Mouse (Mus musculus): Measurements from ENCODE around the gene 1700020D05Rik. TPM values are rescaled to one million over a fixed set of nuclear protein-coding genes. Genes with fewer than 3 reads are reported as not detected.
"Not testable (repeated sequence)": the region's sequence is repeated elsewhere in the genome, so short reads cannot be mapped to it uniquely, and the experiment has no call there.

The 1700020D05Rik gene
- total RNA-seq, 1 experiment from 2014 or later: 2.8 TPM

GRCm38 (mm10) chr19:5510031-5511026 lies 6.7 kb upstream of the 1700020D05Rik start, which contains the start of gene Snx32:
Snx32 (minus strand) TSS chr19:5510538.
- peak; percentile 95 for ATAC-seq (replicated peaks in 1 of 2; ENCODE audit: insufficient read depth in 1 of 2, low FRiP score in 2 of 2, low TSS enrichment in 1 of 2, low read depth in 1 of 2, poor library complexity in 2 of 2, severe bottlenecking in 2 of 2)

- no peak for ATAC-seq (replicated peaks in 1 of 2; ENCODE audit: insufficient read depth in 1 of 2, low FRiP score in 2 of 2, low TSS enrichment in 1 of 2, low read depth in 1 of 2, poor library complexity in 2 of 2, severe bottlenecking in 2 of 2)
Measured at GRCm38 (mm10) chr19:5500330-5500875, 3.2 kb downstream of the 1700020D05Rik start.

- ATAC-seq (replicated peaks in 1 of 2; ENCODE audit: insufficient read depth in 1 of 2, low FRiP score in 2 of 2, low TSS enrichment in 1 of 2, low read depth in 1 of 2, poor library complexity in 2 of 2, severe bottlenecking in 2 of 2): no peak
Measured at GRCm38 (mm10) chr19:5496052-5496370, 7.6 kb downstream of the 1700020D05Rik start.

DNA sequence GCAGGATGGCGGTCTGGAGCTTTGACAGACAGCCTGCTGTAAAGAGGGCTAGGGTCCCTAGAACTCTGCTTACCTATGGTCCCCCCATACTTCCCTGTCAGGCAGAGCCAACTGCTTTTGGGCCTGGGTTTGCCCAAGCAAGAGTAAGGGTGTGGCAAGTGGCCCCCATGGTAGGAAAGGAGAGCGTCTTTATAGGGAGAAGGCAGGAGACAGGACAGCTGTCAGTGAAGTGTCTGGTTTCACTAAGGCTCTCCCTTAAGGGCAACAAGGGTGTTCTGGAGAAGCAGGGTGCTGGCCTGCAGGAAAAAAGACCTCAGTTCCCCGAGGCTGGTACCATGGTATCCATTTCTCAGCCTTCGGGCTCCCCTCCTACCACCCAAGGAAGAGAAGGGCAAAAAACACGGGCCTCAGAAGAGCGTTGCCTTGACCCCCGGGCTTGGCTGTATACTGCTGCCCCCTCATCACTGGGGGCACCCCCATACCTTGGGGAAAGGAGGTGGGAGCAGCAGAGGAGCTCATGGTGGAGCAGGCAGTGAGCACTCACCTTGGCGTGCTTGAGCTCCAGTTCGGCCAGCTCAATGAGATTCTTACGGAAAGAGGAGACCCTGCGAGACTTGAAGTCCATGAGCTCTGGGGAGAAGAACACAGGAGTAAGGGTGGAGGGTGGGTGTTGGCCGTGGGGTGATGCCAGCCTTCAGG lies 8.1 kb downstream of the 1700020D05Rik start:
- no peak for ATAC-seq (replicated peaks in 1 of 2; ENCODE audit: insufficient read depth in 1 of 2, low FRiP score in 2 of 2, low TSS enrichment in 1 of 2, low read depth in 1 of 2, poor library complexity in 2 of 2, severe bottlenecking in 2 of 2)

GRCm38 (mm10) chr19:5494314-5494713 lies 9.3 kb downstream of the 1700020D05Rik start:
- ATAC-seq (replicated peaks in 1 of 2; ENCODE audit: insufficient read depth in 1 of 2, low FRiP score in 2 of 2, low TSS enrichment in 1 of 2, low read depth in 1 of 2, poor library complexity in 2 of 2, severe bottlenecking in 2 of 2): no peak

DNA sequence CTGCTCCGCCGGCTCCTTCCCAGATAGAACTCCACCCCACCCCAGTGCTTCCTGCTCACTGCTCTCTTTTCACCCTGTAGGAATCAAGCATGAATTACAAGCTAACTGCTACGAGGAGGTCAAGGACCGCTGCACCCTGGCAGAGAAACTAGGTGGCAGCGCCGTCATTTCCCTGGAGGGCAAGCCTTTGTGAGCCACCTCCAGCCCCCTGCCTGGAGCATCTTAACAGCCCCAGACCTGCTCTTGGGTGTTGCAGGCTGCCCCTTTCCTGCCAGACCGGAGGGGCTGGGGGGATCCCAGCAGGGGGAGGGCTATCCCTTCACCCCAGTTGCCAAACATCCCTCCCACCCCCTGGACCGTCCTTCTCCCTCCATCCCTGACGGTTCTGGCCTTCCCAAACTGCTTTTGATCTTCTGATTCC lies 10.3 kb downstream of the 1700020D05Rik start:
- not testable (repeated sequence) for ATAC-seq (replicated peaks in 1 of 2; ENCODE audit: insufficient read depth in 1 of 2, low FRiP score in 2 of 2, low TSS enrichment in 1 of 2, low read depth in 1 of 2, poor library complexity in 2 of 2, severe bottlenecking in 2 of 2)

DNA sequence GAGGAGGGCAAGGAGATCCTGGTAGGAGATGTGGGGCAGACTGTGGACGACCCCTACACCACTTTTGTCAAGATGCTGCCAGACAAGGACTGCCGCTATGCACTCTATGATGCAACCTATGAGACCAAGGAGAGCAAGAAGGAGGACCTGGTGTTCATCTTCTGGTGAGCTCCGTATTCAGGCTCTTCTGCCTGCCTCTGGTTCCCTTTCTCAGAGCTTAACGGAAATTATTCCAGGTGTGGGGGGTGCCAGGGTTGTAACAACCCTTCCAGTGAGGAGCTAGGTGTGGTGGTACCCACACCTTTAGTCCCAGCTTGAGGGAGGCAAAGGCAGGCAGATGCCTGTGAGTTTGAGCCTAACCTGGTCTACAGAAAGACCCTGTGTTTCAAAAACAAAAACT lies 10.9 kb downstream of the 1700020D05Rik start:
- ATAC-seq (replicated peaks in 1 of 2; ENCODE audit: insufficient read depth in 1 of 2, low FRiP score in 2 of 2, low TSS enrichment in 1 of 2, low read depth in 1 of 2, poor library complexity in 2 of 2, severe bottlenecking in 2 of 2): no peak

DNA sequence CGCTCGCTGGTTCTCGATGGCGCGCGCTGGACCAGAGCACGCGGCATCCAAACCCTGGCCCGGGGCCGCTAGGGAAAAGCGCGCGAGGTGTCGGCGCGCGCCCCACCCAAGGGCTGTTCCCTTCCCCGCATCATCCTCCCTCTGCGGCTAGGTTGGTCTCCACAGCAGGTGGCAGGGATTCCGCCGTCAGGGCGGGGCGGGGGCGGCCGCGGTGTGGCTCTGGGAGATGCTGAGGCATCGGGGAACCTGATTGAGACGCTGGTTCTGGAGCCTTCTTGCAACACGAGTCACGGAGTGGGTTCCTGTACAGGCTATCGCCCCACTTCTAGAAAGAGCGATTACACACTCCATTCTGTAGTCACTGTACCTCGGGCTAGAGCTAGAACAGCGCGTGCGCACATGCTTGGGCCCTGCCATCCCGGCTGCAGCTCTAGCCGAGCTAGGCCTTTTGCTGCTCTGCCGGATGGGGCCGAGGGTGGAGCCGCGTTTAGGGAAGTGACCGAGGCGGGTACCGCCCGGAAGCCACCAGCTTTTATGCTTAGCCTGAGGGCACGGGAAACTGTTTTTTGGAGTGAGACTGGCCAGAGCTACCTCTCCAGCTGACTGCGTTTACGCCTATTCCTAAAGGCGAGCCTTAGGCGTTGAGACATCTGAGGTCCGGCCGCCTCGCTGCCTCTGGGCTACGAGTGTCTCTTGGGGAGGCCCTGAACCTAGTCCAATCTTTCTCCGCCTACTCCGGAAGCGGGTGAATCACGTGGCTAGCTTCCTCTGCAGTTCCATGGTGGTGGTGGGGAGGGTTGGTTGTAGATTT lies 12.5 kb downstream of the 1700020D05Rik start:
- peak; percentile 35 to 43 for ATAC-seq (replicated peaks in 1 of 2; ENCODE audit: insufficient read depth in 1 of 2, low FRiP score in 2 of 2, low TSS enrichment in 1 of 2, low read depth in 1 of 2, poor library complexity in 2 of 2, severe bottlenecking in 2 of 2)

DNA sequence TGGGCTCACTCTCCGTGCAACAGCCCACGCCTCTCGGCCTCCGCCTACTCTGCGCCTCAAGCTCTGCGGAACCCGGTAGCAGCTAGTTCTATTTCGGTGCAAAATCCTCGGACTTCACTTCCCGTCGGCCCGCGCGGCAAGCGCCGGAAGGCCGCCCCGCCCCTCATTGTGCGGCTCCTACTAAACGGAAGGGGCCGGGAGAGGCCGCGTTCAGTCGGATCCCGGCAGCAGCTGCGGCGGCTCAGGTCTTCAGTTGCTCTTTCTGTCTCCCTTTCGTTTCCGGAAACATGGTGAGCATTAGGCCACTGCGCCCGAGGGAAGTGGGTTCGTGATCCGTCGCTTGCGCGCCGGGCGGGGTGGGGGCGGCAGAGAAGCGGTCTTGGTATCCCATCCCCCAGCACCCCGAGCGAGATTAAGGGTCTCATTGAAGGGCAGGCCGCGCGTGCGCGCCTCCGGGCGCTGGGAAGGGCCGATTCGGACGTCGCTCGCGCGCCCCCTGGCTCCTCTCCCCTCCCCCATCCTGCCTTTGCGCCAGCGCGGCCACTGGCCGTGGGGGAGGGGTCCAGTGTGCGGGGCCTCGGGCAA lies 13.2 kb downstream of the 1700020D05Rik start, which contains the start of gene Cfl1:
Gene Cfl1, plus strand, starts transcription at position 143 of the 585 bp plus-strand sequence.
- peak; percentile 40 to 44 for ATAC-seq (replicated peaks in 1 of 2; ENCODE audit: insufficient read depth in 1 of 2, low FRiP score in 2 of 2, low TSS enrichment in 1 of 2, low read depth in 1 of 2, poor library complexity in 2 of 2, severe bottlenecking in 2 of 2)

DNA sequence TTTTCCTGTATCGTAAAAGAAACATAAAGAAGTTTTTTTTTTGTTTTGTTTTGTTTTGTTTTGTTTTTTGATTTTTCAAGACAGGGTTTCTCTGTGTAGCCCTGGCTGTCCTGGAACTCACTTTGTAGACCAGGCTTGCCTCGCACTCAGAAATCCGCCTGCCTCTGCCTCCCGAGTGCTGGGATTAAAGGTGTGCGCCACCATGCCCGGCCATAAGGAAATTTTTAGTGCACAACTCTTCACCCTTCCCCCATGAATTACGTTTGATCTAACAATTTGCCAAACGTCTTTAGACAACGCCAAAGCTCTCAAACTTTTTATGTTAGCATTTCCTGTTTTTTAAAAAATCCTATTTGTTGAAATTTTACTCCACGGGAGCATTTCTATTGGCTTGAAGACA lies 13.9 kb downstream of the 1700020D05Rik start:
- not testable (repeated sequence) for ATAC-seq (replicated peaks in 1 of 2; ENCODE audit: insufficient read depth in 1 of 2, low FRiP score in 2 of 2, low TSS enrichment in 1 of 2, low read depth in 1 of 2, poor library complexity in 2 of 2, severe bottlenecking in 2 of 2)

DNA sequence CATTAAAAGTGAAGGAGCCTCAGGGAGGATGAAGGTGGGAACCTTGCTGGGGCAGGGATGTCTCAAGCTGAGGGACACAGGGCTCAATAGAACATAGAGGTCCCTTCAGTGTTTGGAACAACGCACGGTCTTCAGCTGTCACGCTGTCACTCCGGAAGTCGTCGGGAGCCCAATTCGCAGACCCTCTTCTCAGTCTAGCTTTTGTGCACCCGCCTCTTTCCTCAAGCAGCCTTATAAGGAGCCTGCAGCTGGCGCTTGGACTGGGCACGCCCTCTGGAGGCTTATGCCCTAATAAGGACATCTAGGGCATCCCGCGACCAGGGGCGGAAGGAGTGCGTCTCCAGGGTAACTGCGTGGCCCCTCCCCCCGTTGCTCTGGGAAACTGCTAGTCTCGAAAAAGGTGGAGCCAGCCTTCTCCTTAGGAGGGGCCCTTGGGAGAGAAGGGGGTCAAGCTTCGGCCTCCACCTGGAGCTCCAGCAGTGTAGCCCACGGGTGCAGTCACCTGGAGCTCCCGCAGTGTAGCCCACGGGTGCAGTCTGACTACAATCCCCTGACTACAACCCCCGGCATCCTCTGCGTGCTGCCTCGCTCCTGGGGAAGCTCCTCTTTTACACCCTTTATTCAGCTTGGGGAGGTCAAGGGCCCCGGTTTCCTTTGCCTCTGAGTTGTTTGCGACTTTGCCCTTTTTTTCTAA lies 14.6 kb downstream of the 1700020D05Rik start:
- peak; percentile 61 to 70 for ATAC-seq (replicated peaks in 1 of 2; ENCODE audit: insufficient read depth in 1 of 2, low FRiP score in 2 of 2, low TSS enrichment in 1 of 2, low read depth in 1 of 2, poor library complexity in 2 of 2, severe bottlenecking in 2 of 2)

DNA sequence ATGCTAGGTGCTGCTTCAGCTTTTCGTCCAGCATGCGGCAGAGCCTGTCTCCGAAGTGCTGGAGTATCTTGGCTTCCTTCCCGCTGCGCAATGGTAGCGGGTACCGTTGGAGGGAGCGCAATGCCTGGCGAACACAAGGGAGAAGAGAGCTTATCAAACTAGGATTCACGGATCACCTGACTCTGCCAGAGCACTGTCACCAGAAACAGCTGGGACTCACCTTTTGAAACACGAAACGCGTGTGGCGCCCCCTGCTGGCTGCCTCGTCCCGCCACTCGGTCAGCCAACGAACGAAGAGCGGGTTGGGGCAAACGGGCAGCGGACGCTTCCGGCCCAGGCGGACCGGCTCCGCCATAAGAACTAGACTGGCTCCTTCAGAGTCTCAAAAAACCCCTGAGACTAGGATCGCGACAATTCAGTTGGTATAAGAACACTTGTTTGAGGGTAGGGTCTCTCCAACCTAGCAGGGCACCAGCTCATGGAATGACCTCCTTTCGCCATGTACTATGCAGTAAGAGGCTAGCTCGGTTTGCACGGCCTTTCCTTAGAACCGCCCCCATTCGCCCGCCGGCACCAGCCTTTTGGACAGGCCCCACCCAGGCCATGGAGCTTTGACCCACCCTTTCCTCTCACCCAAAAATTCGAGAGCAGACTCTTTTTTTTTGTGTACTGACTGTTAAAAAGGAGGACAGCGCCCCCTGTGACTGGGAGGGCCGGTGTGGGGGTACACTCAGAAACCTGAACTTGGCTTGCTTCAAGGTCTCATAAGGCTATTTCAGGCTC lies 15.6 kb downstream of the 1700020D05Rik start, which contains the start of gene Mus81:
Gene Mus81, minus strand, starts transcription at position 635 of the 783 bp plus-strand sequence.
- ATAC-seq (replicated peaks in 1 of 2; ENCODE audit: insufficient read depth in 1 of 2, low FRiP score in 2 of 2, low TSS enrichment in 1 of 2, low read depth in 1 of 2, poor library complexity in 2 of 2, severe bottlenecking in 2 of 2): peak; percentile 37 to 54

DNA sequence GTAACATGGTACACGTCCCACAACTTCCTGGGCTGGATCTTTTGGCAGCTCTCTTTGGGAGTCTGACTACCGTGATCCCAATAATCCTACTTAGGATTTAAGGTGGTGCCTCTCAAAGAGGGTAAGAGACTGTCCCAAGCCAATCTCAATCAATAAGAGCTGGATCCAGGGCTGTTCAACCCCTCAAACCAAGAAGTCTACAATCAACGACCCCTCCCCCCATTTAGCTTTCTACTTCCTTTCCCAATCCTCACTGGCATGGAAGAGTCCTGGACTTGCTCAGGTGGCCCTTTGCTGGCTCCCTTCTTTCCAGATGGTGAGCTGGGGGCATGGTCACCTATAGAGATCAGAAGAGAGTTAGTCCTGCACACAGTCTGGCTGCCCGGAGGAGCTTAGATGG lies 16.8 kb downstream of the 1700020D05Rik start:
- ATAC-seq (replicated peaks in 1 of 2; ENCODE audit: insufficient read depth in 1 of 2, low FRiP score in 2 of 2, low TSS enrichment in 1 of 2, low read depth in 1 of 2, poor library complexity in 2 of 2, severe bottlenecking in 2 of 2): no peak

DNA sequence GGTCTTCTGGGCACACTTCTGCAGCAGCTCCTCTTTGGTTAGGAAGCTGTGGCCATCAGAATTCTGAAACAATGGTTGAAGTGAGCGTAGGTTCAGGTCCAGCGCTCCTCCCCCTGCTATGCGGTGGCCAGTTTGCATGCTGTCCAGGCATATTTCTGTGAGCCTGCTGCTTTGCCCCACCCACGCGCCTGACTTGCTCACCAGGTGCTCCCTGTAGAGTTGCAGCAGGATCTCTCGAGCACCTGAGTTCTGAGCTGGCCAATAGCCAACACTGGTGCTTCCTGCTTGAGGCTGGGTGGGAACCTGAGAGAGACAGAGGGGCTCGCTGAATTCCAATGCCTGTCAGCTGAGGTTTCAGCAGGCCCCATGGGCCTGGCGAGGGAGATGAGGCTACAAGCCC lies 17.3 kb downstream of the 1700020D05Rik start:
- no peak for ATAC-seq (replicated peaks in 1 of 2; ENCODE audit: insufficient read depth in 1 of 2, low FRiP score in 2 of 2, low TSS enrichment in 1 of 2, low read depth in 1 of 2, poor library complexity in 2 of 2, severe bottlenecking in 2 of 2)

DNA sequence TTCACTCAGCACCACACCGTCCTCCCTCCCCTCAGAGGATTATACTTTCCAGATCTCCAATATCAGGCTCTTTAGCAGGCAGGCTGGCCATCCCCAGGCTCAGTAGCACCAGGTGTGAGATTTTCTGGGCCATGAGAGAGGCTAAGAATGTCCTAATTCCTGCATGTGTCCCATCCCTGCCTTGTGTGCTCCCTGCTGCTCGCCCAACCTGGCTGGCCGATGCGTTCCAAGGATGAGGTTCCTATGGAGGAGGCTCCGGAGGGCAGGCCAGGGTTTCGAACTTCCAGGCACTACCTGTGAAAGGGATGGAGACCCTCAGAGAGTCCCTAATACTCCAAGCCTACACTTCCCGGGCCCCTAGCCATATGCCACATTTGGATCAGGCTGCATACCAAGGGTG lies 17.8 kb downstream of the 1700020D05Rik start:
- ATAC-seq (replicated peaks in 1 of 2; ENCODE audit: insufficient read depth in 1 of 2, low FRiP score in 2 of 2, low TSS enrichment in 1 of 2, low read depth in 1 of 2, poor library complexity in 2 of 2, severe bottlenecking in 2 of 2): no peak

DNA sequence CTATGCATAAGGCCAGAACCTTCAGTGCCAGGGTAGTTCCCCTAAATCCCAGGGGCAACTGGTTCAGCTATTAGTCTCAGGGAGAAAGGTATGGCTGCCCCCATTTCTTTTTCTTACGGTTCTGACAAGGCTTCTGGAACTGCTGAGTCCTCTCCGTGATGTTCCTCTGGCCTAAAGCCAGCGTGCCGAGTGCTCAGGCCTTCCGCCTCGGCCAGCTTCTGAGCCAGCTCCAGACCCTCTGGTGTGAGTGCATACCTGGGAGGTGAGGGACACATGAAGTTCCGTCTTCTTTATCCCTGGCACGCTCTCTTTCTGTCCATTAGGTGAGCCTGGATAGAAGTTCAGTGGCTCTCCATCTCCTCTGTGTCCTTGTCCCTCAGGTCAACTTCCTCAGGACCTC lies 18.2 kb downstream of the 1700020D05Rik start:
- ATAC-seq (replicated peaks in 1 of 2; ENCODE audit: insufficient read depth in 1 of 2, low FRiP score in 2 of 2, low TSS enrichment in 1 of 2, low read depth in 1 of 2, poor library complexity in 2 of 2, severe bottlenecking in 2 of 2): no peak
